In genomic region chr4:94476749-94477399, GRCm38 (mm10) we compare ENCODE assay signal across 8 mouse cellular contexts.
A peak's percentile ranks its signal among the peaks of the same experiment; 100 is the strongest.
DNase-seq lines count a peak whose midpoint lies in the region; ATAC-seq and TF ChIP-seq lines count a peak whose summit lies in the region.

No protein-coding gene starts in this region.

- H3K9ac ChIP-seq in kidney, embryonic 15.5 days = no peak overlapping the region
- H3K9ac ChIP-seq in liver, postnatal 0 days (replicated peaks) = no peak overlapping the region

- no peaks in the 10 kb centered on the region for H3K9me3 ChIP-seq in kidney, embryonic 15.5 days (replicated peaks)
- H3K9me3 ChIP-seq in liver, postnatal 0 days (ENCODE audit: low read length) = no peaks in the 10 kb centered on the region

- no peak; the same call in 1 of the 2 replicates for ATAC-seq in kidney, embryonic 15.5 days (replicated peaks; ENCODE audit: low FRiP score)
- peak; percentile 81 for ATAC-seq in activated CD4-positive, CD25-positive, alpha-beta regulatory T cell, adult 4 months
- no peak for ATAC-seq in liver, postnatal 0 days

- no peak overlapping the region for H3K27ac ChIP-seq in kidney, embryonic 15.5 days
- H3K27ac ChIP-seq in liver, postnatal 0 days (ENCODE audit: low read depth) = no peak overlapping the region

- WGBS in kidney, embryonic 15.5 days = 71% methylated on average over 18 of the region's 18 CpGs
- WGBS in liver, postnatal 0 days (ENCODE audit: insufficient replicate concordance) = 84% methylated on average over 18 of the region's 18 CpGs

- no peak for TF ChIP-seq CTCF in liver, postnatal 0 days (IDR thresholded peaks at IDR 0.05; ENCODE audit: low read depth)

- H3K27me3 ChIP-seq in kidney, embryonic 15.5 days = no peaks in the 10 kb centered on the region
- no peaks in the 10 kb centered on the region for H3K27me3 ChIP-seq in liver, postnatal 0 days (ENCODE audit: insufficient read depth, low read length)

- no peaks in the 10 kb centered on the region for H3K36me3 ChIP-seq in kidney, embryonic 15.5 days
- H3K36me3 ChIP-seq in liver, postnatal 0 days (replicated peaks; ENCODE audit: insufficient read depth, low read length) = no peaks in the 10 kb centered on the region

- no peak for TF ChIP-seq EP300 in liver, postnatal 0 days (IDR thresholded peaks at IDR 0.05; ENCODE audit: low read depth)

- H3K4me3 ChIP-seq in kidney, embryonic 15.5 days (replicated peaks) = no peak overlapping the region
- H3K4me3 ChIP-seq in liver, postnatal 0 days (ENCODE audit: low read depth, low read length) = no peak overlapping the region

- no peaks in the 10 kb centered on the region for H3K4me1 ChIP-seq in kidney, embryonic 15.5 days
- H3K4me1 ChIP-seq in liver, postnatal 0 days (ENCODE audit: insufficient read depth) = no peaks in the 10 kb centered on the region

- no peak overlapping the region for H3K4me2 ChIP-seq in kidney, embryonic 15.5 days
- H3K4me2 ChIP-seq in liver, postnatal 0 days (ENCODE audit: low read depth, low read length) = no peak overlapping the region

- peak; percentile 14 for DNase-seq in kidney, adult 18-20 months
- DNase-seq in heart, adult 8-10 months (ENCODE audit: low spot score) = peak; percentile 65
- peak; percentile 30 for DNase-seq in kidney, postnatal 36 days
- DNase-seq in cerebellum, adult 8-10 months = no peak
- DNase-seq in liver, postnatal 0 days = no peak
- DNase-seq in thymus, adult 18-20 months = no peak

Comparison
In these comparisons a context has a peak if more than half of its experiments do, and no peak if none do; other contexts are left out.
1. DNase-seq: peak in kidney, adult 18-20 months (single experiment), heart, adult 8-10 months (single experiment) and kidney, postnatal 36 days (2 of 2); none in cerebellum, adult 8-10 months (single experiment), liver, postnatal 0 days (single experiment) and thymus, adult 18-20 months (0 of 2).